Mouse (Mus musculus): ENCODE measurements at regions not wholly inside any gene's neighbourhood (a gene's known extent, or its start where the extent isn't known, plus 50 kb on each side); places are given as distances from the start of the nearest gene placed in this dataset.

GRCm38 (mm10) chr6:44210901-44211300, 544.8 kb upstream of the Tpk1 start:
- no peak for ATAC-seq (ENCODE audit: low TSS enrichment)

- ATAC-seq (ENCODE audit: low TSS enrichment): no peak
Observed at GRCm38 (mm10) chr6:44204477-44204876, 538.4 kb upstream of the Tpk1 start.

- ATAC-seq (ENCODE audit: low TSS enrichment): no peak
Observed at GRCm38 (mm10) chr6:44203831-44204230, 537.8 kb upstream of the Tpk1 start.

- ATAC-seq (ENCODE audit: low TSS enrichment): peak; percentile 98
Observed at GRCm38 (mm10) chr6:44179927-44180326, 513.8 kb upstream of the Tpk1 start.
